Mouse (Mus musculus) embryonic fibroblast, embryonic 13.5 days (primary cell): Measurements from ENCODE around the gene Rab5a.

Experiments used
- CTCF ChIP-seq: IDR thresholded peaks from 2 replicates; pipeline ENCODE4 v1.5.1; 2011; ENCODE audit warnings: mild to moderate bottlenecking, control low read depth, low read length, moderate library complexity, borderline replicate concordance; ENCODE audit not compliant: insufficient read depth
- POLR2A ChIP-seq: IDR thresholded peaks from 2 replicates; pipeline ENCODE4 v1.6.1; 2011; ENCODE audit warnings: low read depth, mild to moderate bottlenecking, control low read depth, low read length, moderate library complexity

DNA sequence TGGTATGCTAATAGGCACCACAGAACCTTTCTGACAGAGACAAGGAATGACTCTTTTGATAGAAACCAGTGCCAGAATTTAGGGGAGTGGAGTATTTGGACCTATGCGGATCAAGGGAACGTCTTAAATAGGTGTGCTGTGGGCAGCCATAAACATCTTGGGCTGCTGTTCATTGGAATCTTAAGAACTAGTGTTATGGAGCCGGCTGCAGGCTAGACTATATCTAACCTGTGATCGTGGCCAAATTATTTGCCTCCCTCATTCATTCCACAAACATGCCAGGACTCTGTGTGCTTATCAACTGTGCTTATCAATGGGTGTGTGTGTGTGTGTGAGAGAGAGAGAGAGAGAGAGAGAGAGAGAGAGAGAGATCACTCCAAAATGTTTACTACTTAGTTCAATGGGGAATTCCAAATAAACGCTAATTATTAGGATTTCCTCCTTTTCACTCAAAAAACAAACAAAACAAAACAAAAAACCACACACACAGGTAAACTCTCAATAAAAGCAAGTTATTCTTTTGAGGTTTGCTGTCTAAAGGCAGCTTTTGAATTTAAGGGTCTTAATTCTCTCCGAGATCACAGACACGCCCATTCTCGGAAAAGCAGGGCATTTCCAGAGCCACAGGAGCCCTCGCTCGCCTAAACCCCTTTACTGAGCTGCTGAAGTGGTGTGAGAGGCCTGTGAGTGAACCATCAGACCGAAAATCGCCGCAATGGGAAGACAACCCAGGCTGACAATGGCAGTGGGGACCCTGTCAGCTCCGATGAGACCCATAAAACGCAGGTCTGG, 772 bp upstream of the Rab5a start:
- TF ChIP-seq CTCF, result no peak
- peak; percentile 31; the same call in 1 of the 2 replicates for TF ChIP-seq POLR2A
